Mouse (Mus musculus): Measurements from ENCODE around the gene Nt5c2.

Gene Nt5c2

GRCm38 (mm10) chr19:46846459-46846858 is 168.5 kb downstream of the Nt5c2 start:
- DNase-seq (ENCODE audit: low spot score): no peak

GRCm38 (mm10) chr19:46846056-46846455 is 168.9 kb downstream of the Nt5c2 start:
- no peak for DNase-seq (ENCODE audit: low spot score)

GRCm38 (mm10) chr19:46843030-46843429 is 171.9 kb downstream of the Nt5c2 start:
- no peak for DNase-seq (ENCODE audit: low spot score)

- DNase-seq (ENCODE audit: low spot score): no peak
These were observed 173.9 kb downstream of the Nt5c2 start for GRCm38 (mm10) chr19:46841016-46841415.

- DNase-seq (ENCODE audit: low spot score): no peak
These were observed 177.5 kb downstream of the Nt5c2 start for GRCm38 (mm10) chr19:46837290-46838079.

GRCm38 (mm10) chr19:46836085-46836484 is 178.9 kb downstream of the Nt5c2 start:
- DNase-seq (ENCODE audit: low spot score): no peak

- no peak for DNase-seq (ENCODE audit: low spot score)
These were observed 179.6 kb downstream of the Nt5c2 start for GRCm38 (mm10) chr19:46835339-46835738.

- DNase-seq (ENCODE audit: low spot score): no peak
These were observed 180.7 kb downstream of the Nt5c2 start for GRCm38 (mm10) chr19:46834301-46834700.

Data from ovary, adult 18-20 months (tissue).